Comparison of ENCODE assay signal across 18 mouse cellular contexts in the genomic region with DNA sequence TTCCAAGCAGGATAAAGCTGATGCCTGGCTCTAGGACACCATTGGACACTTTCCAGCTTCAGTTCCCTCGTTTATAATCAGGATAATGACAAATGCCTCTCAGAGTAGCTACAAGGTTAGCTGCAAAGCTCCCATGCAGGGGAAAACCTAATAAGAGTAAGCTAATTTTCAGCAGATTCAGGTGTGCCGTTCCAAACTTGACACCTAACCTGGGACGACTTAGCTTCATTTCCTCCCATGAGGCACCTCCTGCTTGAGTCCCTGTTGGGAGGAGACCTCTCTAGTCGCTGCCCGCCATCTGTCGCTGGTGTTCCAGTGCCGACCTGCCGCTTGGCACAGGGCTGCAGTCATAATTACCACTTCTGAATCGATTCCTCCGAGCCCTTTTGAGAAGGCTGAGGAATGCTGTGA.
DNase-seq lines count a peak whose midpoint lies in the region; ATAC-seq and TF ChIP-seq lines count a peak whose summit lies in the region.
"Had no signal": no experiment of that assay in that cellular context is flagged by ENCODE, and none has a peak within 500 bp of the region (broad histone marks: within the 10 kb centered on the region; RNA-seq: fewer than 3 reads in every experiment).

No protein-coding gene starts in this region.

- H3K27ac ChIP-seq in left cerebral cortex, adult 2 months, result no peak overlapping the region
- H3K27ac ChIP-seq in cerebellum, adult 2 months (ENCODE audit: insufficient read depth, low read length), result no peak overlapping the region
- peak overlapping the region; percentile 49; the same call in 1 of the 2 replicates for H3K27ac ChIP-seq in forebrain, embryonic 16.5 days (ENCODE audit: low read length)
- H3K27ac ChIP-seq in neural tube, embryonic 14.5 days (ENCODE audit: low read depth, low read length), result peak overlapping the region; percentile 56
- H3K27ac ChIP-seq: embryonic facial prominence, embryonic 15.5 days; heart, embryonic 15.5 days; kidney, postnatal 0 days; limb, embryonic 10.5 days; liver, embryonic 14.5 days had no signal

- intact Hi-C loops in left cerebral cortex, postnatal 4 days (cut with DNase I), result no loop called here
- intact Hi-C loops in left cerebral cortex, adult 2 months (cut with DNase I), result no loop called here

- no peaks in the 10 kb centered on the region for H3K9me3 ChIP-seq in forebrain, embryonic 16.5 days (ENCODE audit: control insufficient read depth, low read length)
- no peaks in the 10 kb centered on the region for H3K9me3 ChIP-seq in neural tube, embryonic 14.5 days (ENCODE audit: control insufficient read depth, low read length)
- H3K9me3 ChIP-seq: embryonic facial prominence, embryonic 15.5 days; heart, embryonic 15.5 days; limb, embryonic 10.5 days had no signal

- peaks cover 10% of the 10 kb centered on the region for H3K4me1 ChIP-seq in cerebellum, adult 2 months (ENCODE audit: control insufficient read depth, insufficient read depth, low read length)
- peaks cover 38% of the 10 kb centered on the region for H3K4me1 ChIP-seq in forebrain, embryonic 16.5 days (replicated peaks; ENCODE audit: control insufficient read depth, insufficient read depth, low read length)
- H3K4me1 ChIP-seq in neural tube, embryonic 14.5 days (ENCODE audit: control insufficient read depth, insufficient read depth, low read length), result peaks cover 23% of the 10 kb centered on the region; the same call in 1 of the 2 replicates
- H3K4me1 ChIP-seq: heart, embryonic 15.5 days had no signal

- H3K36me3 ChIP-seq in forebrain, embryonic 16.5 days (ENCODE audit: control insufficient read depth, insufficient read depth), result no peaks in the 10 kb centered on the region
- no peaks in the 10 kb centered on the region for H3K36me3 ChIP-seq in neural tube, embryonic 14.5 days (ENCODE audit: control insufficient read depth, insufficient read depth, low read length)
- H3K36me3 ChIP-seq: embryonic facial prominence, embryonic 15.5 days; heart, embryonic 15.5 days; limb, embryonic 10.5 days had no signal

- no peak for TF ChIP-seq CTCF in left cerebral cortex, adult 2 months (IDR thresholded peaks at IDR 0.05)
- no peak for TF ChIP-seq CTCF in cerebellum, adult 2 months (IDR thresholded peaks at IDR 0.05; ENCODE audit: borderline replicate concordance, insufficient read depth, low read depth, low read length)

- no peak for TF ChIP-seq POLR2A in cerebellum, adult 2 months (IDR thresholded peaks at IDR 0.05; ENCODE audit: borderline replicate concordance, insufficient read depth, low read length)

- no peak overlapping the region for H3K9ac ChIP-seq in forebrain, embryonic 16.5 days (replicated peaks; ENCODE audit: low read depth, low read length)
- H3K9ac ChIP-seq in neural tube, embryonic 14.5 days (replicated peaks; ENCODE audit: low read depth, low read length), result no peak overlapping the region
- H3K9ac ChIP-seq: embryonic facial prominence, embryonic 15.5 days; heart, embryonic 15.5 days; liver, embryonic 14.5 days had no signal

- whole genome bisulfite sequencing in cerebellum, adult 2 months, result 2% methylated on average over 10 of the region's 10 CpGs
- WGBS in forebrain, embryonic 16.5 days, result 4% methylated on average over 10 of the region's 10 CpGs
- WGBS in neural tube, embryonic 14.5 days, result 28% methylated on average over 10 of the region's 10 CpGs

- DNase-seq in left cerebral cortex, postnatal 4 days, result peak; percentile 70
- DNase-seq in left cerebral cortex, adult 2 months (ENCODE audit: extremely low spot score in 1 of 2, low spot score in 2 of 2), result no peak
- peak; percentile 82 to 86 for DNase-seq in cerebellum, adult 2 months
- DNase-seq in gastrocnemius, adult 8-10 months (ENCODE audit: low spot score in 2 of 2), result no peak
- DNase-seq in urinary bladder, adult 18-20 months (ENCODE audit: low spot score in 2 of 2), result no peak
- DNase-seq in left cerebral cortex, adult 11 months (ENCODE audit: low spot score), result no peak
- DNase-seq: adrenal gland, postnatal 10 days; lung, postnatal 10 days; right cerebral cortex, adult 18-20 months; thymus, adult 2 months had no signal

- peak overlapping the region; percentile 10 for H3K4me2 ChIP-seq in forebrain, embryonic 16.5 days (ENCODE audit: low read length)
- H3K4me2 ChIP-seq in neural tube, embryonic 14.5 days (ENCODE audit: low read depth, low read length), result no peak overlapping the region
- H3K4me2 ChIP-seq: embryonic facial prominence, embryonic 15.5 days; heart, embryonic 15.5 days had no signal

- no peak overlapping the region for H3K4me3 ChIP-seq in left cerebral cortex, adult 2 months
- H3K4me3 ChIP-seq in cerebellum, adult 2 months (replicated peaks; ENCODE audit: insufficient read depth, low read depth, low read length), result no peak overlapping the region
- no peak overlapping the region for H3K4me3 ChIP-seq in forebrain, embryonic 16.5 days (replicated peaks; ENCODE audit: low read length)
- H3K4me3 ChIP-seq in neural tube, embryonic 14.5 days (ENCODE audit: low read depth, low read length), result no peak overlapping the region
- H3K4me3 ChIP-seq: embryonic facial prominence, embryonic 15.5 days; heart, embryonic 15.5 days; limb, embryonic 10.5 days had no signal

- peak; percentile 62; the same call in 1 of the 2 replicates for ATAC-seq in forebrain, embryonic 16.5 days
- ATAC-seq in neural tube, embryonic 14.5 days (ENCODE audit: low read depth), result 0 out of 2 replicates have a peak, but pooled peaks have one; percentile 44
- ATAC-seq: inflammation-experienced regulatory T-cells, adult 6 months had no signal

- H3K27me3 ChIP-seq in cerebellum, adult 2 months (ENCODE audit: control insufficient read depth, insufficient read depth, low read length), result no peaks in the 10 kb centered on the region
- H3K27me3 ChIP-seq in forebrain, embryonic 16.5 days (replicated peaks; ENCODE audit: control insufficient read depth, insufficient read depth, low read length), result no peaks in the 10 kb centered on the region
- no peaks in the 10 kb centered on the region for H3K27me3 ChIP-seq in neural tube, embryonic 14.5 days (ENCODE audit: control insufficient read depth, insufficient read depth, low read length)
- H3K27me3 ChIP-seq: heart, embryonic 15.5 days had no signal

Comparison
In these comparisons a context has a peak if more than half of its experiments do, and no peak if none do; other contexts are left out.
1. DNase-seq: peak in left cerebral cortex, postnatal 4 days (single experiment) and cerebellum, adult 2 months (2 of 2); none in left cerebral cortex, adult 2 months (0 of 2), gastrocnemius, adult 8-10 months (0 of 2), urinary bladder, adult 18-20 months (0 of 2) and left cerebral cortex, adult 11 months (single experiment).
2. H3K27ac ChIP-seq: peak in forebrain, embryonic 16.5 days (single experiment) and neural tube, embryonic 14.5 days (single experiment); none in left cerebral cortex, adult 2 months (single experiment) and cerebellum, adult 2 months (single experiment).